Mouse (Mus musculus) neural tube, embryonic 14.5 days (tissue): ENCODE measurements at regions not wholly inside any gene's neighbourhood (a gene's known extent, or its start where the extent isn't known, plus 50 kb on each side); places are given as distances from the start of the nearest gene placed in this dataset.

Experiments used
- ATAC-seq: fragments of 200-750 bp; cut with Nextera tagmentation; 2 replicates; pipeline ENCODE4 v1.8.0; 2017; ENCODE audit warnings: low read depth, mild to moderate bottlenecking, moderate TSS enrichment, moderate library complexity
- H3K27ac ChIP-seq: fragments of 300-500 bp; sonication (generic); 2 replicates; pipeline ENCODE4 v1.5.1; 2014; ENCODE audit warnings: low read depth, mild to moderate bottlenecking, control low read depth, low read length, moderate library complexity, mixed read lengths
- H3K27me3 ChIP-seq: fragments of 300-500 bp; sonication (generic); 2 replicates; pipeline ENCODE4 v1.6.1; 2014; ENCODE audit warnings: low read length; ENCODE audit not compliant: control insufficient read depth, insufficient read depth
- H3K36me3 ChIP-seq: fragments of 300-500 bp; sonication (generic); 2 replicates; pipeline ENCODE4 v1.6.1; 2014; ENCODE audit warnings: low read length, mixed read lengths; ENCODE audit not compliant: control insufficient read depth, insufficient read depth
- H3K4me1 ChIP-seq: fragments of 300-500 bp; sonication (generic); 2 replicates; pipeline ENCODE4 v1.6.1; 2014; ENCODE audit warnings: low read length; ENCODE audit not compliant: control insufficient read depth, insufficient read depth
- H3K4me2 ChIP-seq: fragments of 300-500 bp; sonication (generic); 2 replicates; pipeline ENCODE4 v1.6.1; 2014; ENCODE audit warnings: mild to moderate bottlenecking, low read depth, low read length, control low read depth
- H3K4me3 ChIP-seq: fragments of 300-500 bp; sonication (generic); 2 replicates; pipeline ENCODE4 v1.5.1; 2014; ENCODE audit warnings: low read depth, low read length, control low read depth, mixed read lengths
- H3K9ac ChIP-seq: fragments of 300-500 bp; sonication (generic); replicated peaks from 2 replicates; pipeline ENCODE4 v1.6.1; 2014; ENCODE audit warnings: low read depth, mild to moderate bottlenecking, control low read depth, low read length, mixed read lengths
- H3K9me3 ChIP-seq: fragments of 300-500 bp; sonication (generic); 2 replicates; pipeline ENCODE4 v1.6.1; 2016; ENCODE audit warnings: low read length; ENCODE audit not compliant: control insufficient read depth
- WGBS: fragments of 180-500 bp; shearing (Covaris S2); extraction: QIAGEN DNeasy Blood & Tissue Kit; methylation state at CpG from one replicate; pipeline ENCODE4 v1.1.7; 2014; 5-methylcytosine and 5-hydroxymethylcytosine counted together

- Histone ChIP-seq H3K27me3 (no peaks in the 10 kb centered on the region), H3K9me3 (no peaks in the 10 kb centered on the region), H3K4me1 (no peaks in the 10 kb centered on the region), H3K27ac (no peak overlapping the region), H3K9ac (no peak overlapping the region), H3K4me2 (no peak overlapping the region), H3K36me3 (no peaks in the 10 kb centered on the region), H3K4me3 (no peak overlapping the region)
- no peak for ATAC-seq
- 66% methylated on average over 9 of the region's 9 CpGs for WGBS
Observed at GRCm38 (mm10) chr12:50158143-50158542, 490.8 kb downstream of the Prkd1 start.

- H3K9ac ChIP-seq = no peak overlapping the region
- no peaks in the 10 kb centered on the region for H3K36me3 ChIP-seq
- ATAC-seq = no peak
- no peak overlapping the region for H3K4me3 ChIP-seq
- H3K27me3 ChIP-seq = no peaks in the 10 kb centered on the region
- WGBS = 15% methylated on average over 1 of the region's 1 CpGs
- no peak overlapping the region for H3K27ac ChIP-seq
- H3K9me3 ChIP-seq = no peaks in the 10 kb centered on the region
- H3K4me1 ChIP-seq = peaks cover 4% of the 10 kb centered on the region; the same call in 1 of the 2 replicates
- H3K4me2 ChIP-seq = no peak overlapping the region
Observed at GRCm38 (mm10) chr12:50187332-50187731, 461.6 kb downstream of the Prkd1 start.

DNA sequence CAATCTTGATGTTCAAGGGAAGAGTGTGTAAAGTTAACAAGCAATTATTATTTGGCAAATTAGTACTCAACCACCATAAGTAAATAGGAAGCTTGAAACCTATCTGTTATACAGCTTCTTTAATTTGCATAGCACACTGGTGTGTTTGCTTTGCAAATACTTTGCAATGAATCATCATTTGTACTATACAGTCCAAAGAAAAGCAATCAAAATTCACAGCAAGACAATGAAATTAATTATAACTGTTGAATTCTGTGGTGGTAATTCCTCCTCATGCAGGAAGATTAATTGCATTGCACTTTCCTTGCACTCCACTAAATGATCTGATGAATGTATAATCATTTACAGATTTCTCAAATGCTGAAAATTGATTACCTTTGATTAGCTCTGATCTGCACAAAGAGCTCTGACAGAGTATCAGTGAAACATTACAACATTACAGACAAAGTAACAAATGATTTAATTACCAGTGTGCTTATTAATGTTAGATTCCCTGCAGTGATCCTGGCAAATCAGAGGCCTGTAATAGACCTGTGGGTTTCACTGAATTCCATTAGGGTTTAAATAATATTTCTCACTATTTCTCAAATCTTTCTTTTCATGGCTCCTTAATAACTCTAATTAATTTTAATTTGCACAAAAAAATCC, 457.9 kb downstream of the Prkd1 start:
- Histone ChIP-seq H3K9me3 (no peaks in the 10 kb centered on the region), H3K4me1 (peaks cover 4% of the 10 kb centered on the region; the same call in 1 of the 2 replicates), H3K27ac (no peak overlapping the region), H3K4me3 (no peak overlapping the region), H3K27me3 (no peaks in the 10 kb centered on the region), H3K36me3 (no peaks in the 10 kb centered on the region), H3K9ac (no peak overlapping the region), H3K4me2 (no peak overlapping the region)
- ATAC-seq = peak; percentile 72

DNA sequence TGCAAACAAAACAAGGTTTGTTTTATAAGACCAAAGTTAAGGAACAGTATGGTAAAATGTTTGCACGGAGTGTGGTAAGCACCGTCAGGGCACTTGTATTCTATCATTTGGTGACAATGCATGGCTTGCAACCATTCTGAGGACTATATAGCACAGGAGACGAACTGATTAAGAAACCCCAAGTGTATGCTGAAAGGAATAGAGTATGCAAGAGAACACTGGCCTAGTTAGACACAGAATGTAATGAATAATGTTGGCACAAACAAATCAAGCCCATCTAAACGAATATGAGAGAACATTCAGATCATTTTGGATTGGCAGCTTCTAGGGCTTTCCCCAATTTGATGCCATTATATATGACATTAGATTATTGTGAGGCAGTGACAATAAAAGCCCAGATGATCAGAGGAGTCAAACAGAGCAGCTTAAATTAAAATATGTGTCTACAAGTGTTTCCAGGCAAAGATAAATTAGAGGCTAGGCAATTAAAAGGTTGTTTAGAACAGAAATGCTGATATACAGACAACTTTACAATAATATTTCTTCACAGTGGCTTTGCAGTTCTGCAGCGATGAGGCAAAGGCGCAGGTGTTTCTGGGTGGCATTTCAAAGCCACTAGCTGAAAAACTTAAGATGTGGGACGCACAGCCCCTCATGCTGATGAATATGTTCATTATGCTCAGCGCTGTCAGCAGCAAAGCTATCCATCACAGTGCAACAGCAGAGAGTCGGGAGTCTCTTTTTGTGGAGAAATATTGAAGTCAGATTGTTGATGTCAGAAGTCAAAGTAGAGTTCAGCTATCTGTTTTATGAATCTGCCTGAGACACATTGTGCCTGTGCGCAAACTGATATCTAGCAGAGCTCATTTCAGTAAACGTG, 456.9 kb downstream of the Prkd1 start:
- Histone ChIP-seq H3K4me2 (no peak overlapping the region), H3K9me3 (no peaks in the 10 kb centered on the region), H3K36me3 (no peaks in the 10 kb centered on the region), H3K4me3 (no peak overlapping the region), H3K9ac (no peak overlapping the region), H3K4me1 (peaks cover 4% of the 10 kb centered on the region; the same call in 1 of the 2 replicates), H3K27ac (no peak overlapping the region), H3K27me3 (no peaks in the 10 kb centered on the region)
- 46% methylated on average over 11 of the region's 11 CpGs for WGBS
- no peak for ATAC-seq

GRCm38 (mm10) chr12:50193501-50193900, 455.4 kb downstream of the Prkd1 start:
- no peak overlapping the region for H3K27ac ChIP-seq
- H3K4me3 ChIP-seq = no peak overlapping the region
- no peaks in the 10 kb centered on the region for H3K9me3 ChIP-seq
- no peaks in the 10 kb centered on the region for H3K36me3 ChIP-seq
- peaks cover 4% of the 10 kb centered on the region; the same call in 1 of the 2 replicates for H3K4me1 ChIP-seq
- no peaks in the 10 kb centered on the region for H3K27me3 ChIP-seq
- WGBS = 65% methylated on average over 3 of the region's 3 CpGs
- no peak for ATAC-seq
- H3K4me2 ChIP-seq = no peak overlapping the region
- no peak overlapping the region for H3K9ac ChIP-seq

DNA sequence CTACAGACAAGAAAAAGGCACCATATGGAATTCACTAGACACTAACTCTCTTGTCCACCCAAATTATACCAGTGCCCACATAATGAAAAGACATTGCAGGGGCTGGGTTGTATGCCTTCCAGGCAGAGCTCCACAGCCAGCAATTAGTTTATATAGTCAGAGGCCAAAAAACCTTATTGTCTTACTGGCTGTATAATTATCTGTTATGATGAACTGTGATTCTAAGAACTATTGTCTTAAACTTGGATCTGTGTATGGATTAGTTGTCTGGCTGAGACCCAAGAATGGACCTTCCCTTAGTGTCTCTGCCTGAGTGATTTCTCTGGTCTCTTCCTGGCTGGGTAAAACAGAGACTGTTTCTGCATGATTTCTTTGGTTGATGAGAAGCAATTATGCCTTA, 454.2 kb downstream of the Prkd1 start:
- ATAC-seq = no peak
- H3K9ac ChIP-seq = no peak overlapping the region
- H3K4me1 ChIP-seq = peaks cover 4% of the 10 kb centered on the region; the same call in 1 of the 2 replicates
- no peak overlapping the region for H3K27ac ChIP-seq
- no peaks in the 10 kb centered on the region for H3K36me3 ChIP-seq
- H3K9me3 ChIP-seq = no peaks in the 10 kb centered on the region
- no peak overlapping the region for H3K4me2 ChIP-seq
- no peaks in the 10 kb centered on the region for H3K27me3 ChIP-seq
- H3K4me3 ChIP-seq = no peak overlapping the region

DNA sequence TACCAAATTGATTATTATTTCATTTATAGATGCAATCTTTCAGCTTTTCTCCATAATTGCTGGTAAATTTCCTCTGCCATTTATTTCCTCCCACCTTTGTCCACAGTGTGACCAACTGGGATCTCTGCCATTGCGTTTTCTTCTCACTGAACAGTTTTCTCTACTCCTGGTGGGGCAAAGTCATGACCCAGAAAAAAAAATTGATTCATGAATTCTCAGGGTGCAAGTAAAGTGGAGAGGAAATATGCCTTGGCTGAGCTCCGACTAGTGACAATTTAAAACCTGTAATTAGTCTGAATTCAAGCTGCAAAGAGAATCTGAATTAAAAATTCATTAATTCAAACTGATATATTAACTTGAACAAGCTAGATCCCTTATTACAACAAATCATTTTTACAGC, 452.6 kb downstream of the Prkd1 start:
- Histone ChIP-seq H3K27me3 (no peaks in the 10 kb centered on the region), H3K4me3 (no peak overlapping the region), H3K4me2 (no peak overlapping the region), H3K4me1 (peaks cover 4% of the 10 kb centered on the region; the same call in 1 of the 2 replicates), H3K9ac (no peak overlapping the region), H3K36me3 (no peaks in the 10 kb centered on the region), H3K9me3 (no peaks in the 10 kb centered on the region), H3K27ac (no peak overlapping the region)
- 31% methylated on average over 2 of the region's 2 CpGs for WGBS
- no peak for ATAC-seq

DNA sequence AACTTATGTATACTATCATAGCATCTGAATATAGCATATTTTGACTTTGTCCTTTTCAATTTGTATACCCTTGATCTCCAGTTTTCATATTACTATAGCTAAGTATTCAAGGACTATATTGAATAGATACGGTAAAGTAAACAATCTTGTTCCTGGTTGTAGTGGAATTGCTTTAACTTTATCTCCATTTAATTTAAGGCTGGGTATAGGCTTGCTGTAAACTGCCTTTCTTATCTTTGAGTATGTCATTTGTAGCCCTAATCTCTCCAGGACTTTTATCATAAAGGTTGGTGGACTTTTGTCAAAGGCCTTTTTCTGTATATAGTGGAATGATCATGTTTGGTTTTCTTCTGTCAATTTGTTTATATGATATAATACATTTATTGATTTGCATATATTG, 407.8 kb downstream of the Prkd1 start:
- ATAC-seq = no peak
- Histone ChIP-seq H3K27ac (no peak overlapping the region), H3K9me3 (no peaks in the 10 kb centered on the region), H3K9ac (no peak overlapping the region), H3K4me2 (no peak overlapping the region), H3K36me3 (no peaks in the 10 kb centered on the region), H3K4me3 (no peak overlapping the region), H3K4me1 (no peaks in the 10 kb centered on the region), H3K27me3 (no peaks in the 10 kb centered on the region)
- WGBS = 96% methylated on average over 1 of the region's 1 CpGs

DNA sequence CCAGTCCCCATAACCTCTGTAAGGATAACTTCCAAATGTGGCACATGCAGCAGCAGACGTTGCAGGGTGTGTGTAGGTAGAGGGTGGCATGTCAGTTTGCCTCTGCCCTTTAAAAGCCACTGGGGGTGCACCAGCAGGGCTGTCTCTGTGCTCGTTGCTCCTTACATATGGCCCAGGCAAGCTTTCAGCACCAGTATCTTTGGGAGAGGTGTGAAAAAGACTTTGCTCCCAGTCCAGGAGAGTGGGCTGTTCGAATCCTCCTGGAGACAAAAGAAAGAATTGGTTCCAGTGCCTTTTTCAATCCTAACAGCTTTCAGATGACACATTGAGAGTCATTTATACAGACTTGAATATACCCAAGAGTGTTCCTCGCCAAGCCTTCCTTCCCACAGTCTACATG, 390.0 kb downstream of the Prkd1 start:
- Histone ChIP-seq H3K4me2 (no peak overlapping the region), H3K27ac (no peak overlapping the region), H3K4me1 (no peaks in the 10 kb centered on the region), H3K36me3 (no peaks in the 10 kb centered on the region), H3K9ac (no peak overlapping the region), H3K9me3 (no peaks in the 10 kb centered on the region), H3K4me3 (no peak overlapping the region), H3K27me3 (no peaks in the 10 kb centered on the region)
- 81% methylated on average over 4 of the region's 4 CpGs for WGBS
- no peak for ATAC-seq
